Mouse (Mus musculus): Measurements from ENCODE around the gene Gm21732. TPM values are rescaled to one million over a fixed set of nuclear protein-coding genes. Genes with fewer than 3 reads are reported as not detected.
"Not testable (repeated sequence)": the region's sequence is repeated elsewhere in the genome, so short reads cannot be mapped to it uniquely, and the experiment has no call there.

The Gm21732 gene
- not detected in 2 replicates for polyA plus RNA-seq (2012; rRNA removed)

DNA sequence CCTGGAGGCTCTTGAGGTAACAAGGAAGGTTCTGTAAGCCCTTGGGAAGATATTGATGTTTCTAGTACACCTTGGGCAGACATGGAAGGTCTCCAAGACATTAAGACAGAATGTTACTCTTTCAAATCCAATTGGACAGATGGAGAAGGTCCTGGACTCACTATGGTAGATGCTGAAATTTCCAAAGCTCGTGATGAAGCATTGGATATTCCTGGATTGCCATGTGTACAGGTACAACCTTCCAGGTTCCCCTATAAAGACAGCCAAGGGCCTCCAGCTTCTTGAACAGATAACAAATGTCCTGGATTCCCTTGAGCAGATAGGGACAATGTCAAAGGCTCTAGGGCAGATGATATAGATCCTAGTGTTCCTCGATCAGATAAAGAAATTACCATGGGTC lies at the start of gene Gm21732:
Gene Gm21732, minus strand, starts transcription at position 101 of the 400 bp plus-strand sequence.
- H3K4me3 ChIP-seq (ENCODE audit: control insufficient read depth, low read depth, low read length); H3K27me3 ChIP-seq (ENCODE audit: control insufficient read depth, insufficient read depth, low read length); H3K27ac ChIP-seq (ENCODE audit: control insufficient read depth, insufficient read depth, low read depth, low read length); H3K36me3 ChIP-seq (ENCODE audit: control insufficient read depth, insufficient read depth, low read length); H3K4me1 ChIP-seq (ENCODE audit: control insufficient read depth, insufficient read depth, low read length): not testable (repeated sequence)

Other genes with a start within 250 kb of the Gm21732 start
- gene Gm20897, start 73.5 kb downstream of the Gm21732 start, polyA plus RNA-seq (2012; rRNA removed): not detected in 2 replicates

Data from testis, adult 2 months (tissue).